Mouse (Mus musculus): ENCODE results near the gene Ppp1r3d.

DNA sequence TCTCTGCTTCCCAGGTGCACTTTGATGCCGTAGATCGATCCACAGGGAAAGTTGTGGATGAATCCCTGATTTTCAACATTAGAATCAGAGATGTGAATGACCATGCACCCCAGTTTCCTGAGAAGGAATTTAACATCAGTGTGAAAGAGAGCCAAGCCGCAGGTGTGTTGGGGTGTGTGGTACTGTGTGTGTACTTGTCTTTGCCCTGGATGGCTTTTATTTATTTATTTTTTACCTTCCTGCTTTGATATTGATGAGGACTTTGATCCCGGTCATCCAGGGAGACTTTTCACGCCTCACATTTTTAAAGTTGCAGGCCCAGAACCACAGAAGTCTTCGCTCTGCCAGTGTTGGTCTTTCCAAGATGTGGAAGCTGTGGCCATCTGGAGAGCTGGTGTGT lies 43.1 kb upstream of the Ppp1r3d start:
- no peak for TF ChIP-seq CTCF (IDR thresholded peaks at IDR 0.05; ENCODE audit: extremely low read depth, insufficient read length, insufficient replicate concordance, low read depth, low read length)
- TF ChIP-seq POLR2A (IDR thresholded peaks at IDR 0.05; ENCODE audit: low read depth, low read length) = no peak
